Mouse (Mus musculus) neural tube, embryonic 15.5 days (tissue): ENCODE data around the gene Rex1bd. TPM values are rescaled to one million over a fixed set of nuclear protein-coding genes. Genes with fewer than 3 reads are reported as not detected.
"Not testable (repeated sequence)": the region's sequence is repeated elsewhere in the genome, so short reads cannot be mapped to it uniquely, and the experiment has no call there.

ENCODE experiments used
- ATAC-seq: fragments of 200-750 bp; cut with Nextera tagmentation; 2 replicates; pipeline ENCODE4 v1.8.0; 2017; ENCODE audit warnings: mild to moderate bottlenecking, moderate TSS enrichment, moderate library complexity; ENCODE audit not compliant: low FRiP score
- H3K27ac ChIP-seq: fragments of 300-500 bp; sonication (generic); replicated peaks from 2 replicates; pipeline ENCODE4 v1.5.1; 2015; ENCODE audit warnings: mild to moderate bottlenecking, inconsistent platforms
- H3K27me3 ChIP-seq: fragments of 300-500 bp; sonication (generic); replicated peaks from 2 replicates; pipeline ENCODE4 v1.6.1; 2015; ENCODE audit warnings: inconsistent platforms
- H3K36me3 ChIP-seq: fragments of 300-500 bp; sonication (generic); 2 replicates; pipeline ENCODE4 v1.6.1; 2015; ENCODE audit warnings: inconsistent platforms
- H3K4me1 ChIP-seq: fragments of 300-500 bp; sonication (generic); 2 replicates; pipeline ENCODE4 v1.6.1; 2015; ENCODE audit warnings: inconsistent platforms
- H3K4me2 ChIP-seq: fragments of 300-500 bp; sonication (generic); 2 replicates; pipeline ENCODE4 v1.6.1; 2015; ENCODE audit warnings: inconsistent platforms, mild to moderate bottlenecking, moderate library complexity
- H3K4me3 ChIP-seq: fragments of 300-500 bp; sonication (generic); replicated peaks from 2 replicates; pipeline ENCODE4 v1.5.1; 2015; ENCODE audit warnings: mild to moderate bottlenecking, inconsistent platforms
- H3K9ac ChIP-seq: fragments of 300-500 bp; sonication (generic); replicated peaks from 2 replicates; pipeline ENCODE4 v1.6.1; 2015; ENCODE audit warnings: mild to moderate bottlenecking, inconsistent platforms
- H3K9me3 ChIP-seq: fragments of 300-500 bp; sonication (generic); replicated peaks from 2 replicates; pipeline ENCODE4 v1.6.1; 2016; ENCODE audit warnings: inconsistent platforms
- WGBS: fragments of 180-500 bp; shearing (Covaris S2); methylation state at CpG from one replicate; pipeline ENCODE4 v1.1.7; 2015; ENCODE audit warnings: mixed read lengths; 5-methylcytosine and 5-hydroxymethylcytosine counted together
- polyA plus RNA-seq: library from polyadenylated mRNA; unstranded; fragments of >200 nt; fragmentation: Nextera tagmentation; extraction: Ambion mirVana; gene quantifications from 2 replicates; pipeline ENCODE4 v1.2.1, GENCODE M21; 2015

The Rex1bd gene
- polyA plus RNA-seq, 1 experiment from 2014 or later = 181 TPM

DNA sequence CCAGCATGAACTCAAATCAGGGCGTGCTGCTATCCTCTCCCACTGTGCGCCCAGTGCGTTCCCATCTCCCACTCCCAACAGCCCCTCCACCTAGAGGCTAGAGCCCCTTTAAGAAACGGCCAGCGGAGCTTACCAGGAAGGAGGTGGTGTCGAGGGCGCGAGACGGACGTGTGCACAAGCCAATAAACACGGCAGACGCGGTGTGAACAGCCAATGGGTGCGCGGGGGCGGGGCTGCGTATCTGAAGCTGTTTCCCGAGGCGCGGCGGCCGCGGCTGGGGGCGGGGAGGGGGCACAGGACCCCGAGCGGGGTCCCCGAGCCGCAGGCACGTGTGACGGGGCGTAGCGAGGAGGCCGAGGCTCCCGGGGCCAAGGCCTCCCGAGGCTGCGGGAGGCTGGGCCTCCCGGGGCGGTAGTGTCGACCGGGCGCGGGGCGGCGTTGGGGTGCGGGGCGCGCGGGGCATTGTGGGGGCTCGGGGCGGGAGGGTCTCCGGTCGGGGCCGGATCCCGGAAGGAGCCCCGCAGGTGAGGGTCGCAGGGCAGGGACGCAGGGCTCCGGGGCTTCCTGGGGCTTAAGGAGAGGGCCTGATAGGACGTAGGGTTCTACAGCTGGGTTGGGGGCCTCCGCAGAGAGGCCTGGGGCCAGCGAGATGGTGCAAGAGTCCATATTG is 21.1 kb upstream of the Rex1bd start, which contains the start of the genes Fkbp8 and Kxd1:
Gene Fkbp8 (plus strand): TSS at position 213 of the 670 bp plus-strand sequence.
Gene Kxd1 (minus strand): TSS at position 445 of the 670 bp plus-strand sequence.
- Histone ChIP-seq H3K4me2 (peak within 1 kb of the TSS; percentile 80), H3K9ac (peak within 1 kb of the TSS; percentile 93), H3K4me3 (peak within 1 kb of the TSS; percentile 80), H3K27me3 (no peaks in the 10 kb centered on the region), H3K27ac (peak within 1 kb of the TSS; percentile 92), H3K4me1 (peaks cover 41% of the 10 kb centered on the region), H3K9me3 (no peaks in the 10 kb centered on the region), H3K36me3 (peaks cover 27% of the 10 kb centered on the region)
- WGBS = 1% methylated on average over 61 of the region's 61 CpGs
- ATAC-seq = peak; percentile 94

DNA sequence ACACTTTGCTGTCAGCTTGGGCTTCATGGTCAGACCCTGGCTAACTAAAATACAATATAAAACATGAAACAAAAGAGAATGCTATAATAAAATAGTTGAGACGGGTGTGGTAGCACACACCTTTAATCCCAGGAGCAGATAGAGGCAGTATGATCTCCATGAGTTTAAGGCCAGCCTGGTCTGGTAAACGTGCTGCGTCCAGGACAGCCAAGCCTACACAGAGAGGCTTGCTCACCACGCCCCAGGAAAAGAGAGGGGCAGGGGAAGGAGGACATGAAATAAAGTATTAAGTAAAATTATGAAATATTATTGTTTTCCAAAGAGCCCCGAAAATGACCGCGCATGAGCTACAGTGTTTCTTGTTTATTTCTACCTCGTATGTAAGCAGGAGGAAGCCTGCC is 20.6 kb upstream of the Rex1bd start:
- peak overlapping the region; percentile 80 for H3K4me3 ChIP-seq
- no peaks in the 10 kb centered on the region for H3K9me3 ChIP-seq
- ATAC-seq = 0 out of 2 replicates have a peak, but pooled peaks have one; percentile 15
- no peaks in the 10 kb centered on the region for H3K27me3 ChIP-seq
- peak overlapping the region; percentile 93 for H3K9ac ChIP-seq
- peak overlapping the region; percentile 92 for H3K27ac ChIP-seq
- peaks cover 46% of the 10 kb centered on the region for H3K4me1 ChIP-seq
- peak overlapping the region; percentile 80 for H3K4me2 ChIP-seq
- peaks cover 22% of the 10 kb centered on the region for H3K36me3 ChIP-seq
- 2% methylated on average over 8 of the region's 8 CpGs for WGBS

DNA sequence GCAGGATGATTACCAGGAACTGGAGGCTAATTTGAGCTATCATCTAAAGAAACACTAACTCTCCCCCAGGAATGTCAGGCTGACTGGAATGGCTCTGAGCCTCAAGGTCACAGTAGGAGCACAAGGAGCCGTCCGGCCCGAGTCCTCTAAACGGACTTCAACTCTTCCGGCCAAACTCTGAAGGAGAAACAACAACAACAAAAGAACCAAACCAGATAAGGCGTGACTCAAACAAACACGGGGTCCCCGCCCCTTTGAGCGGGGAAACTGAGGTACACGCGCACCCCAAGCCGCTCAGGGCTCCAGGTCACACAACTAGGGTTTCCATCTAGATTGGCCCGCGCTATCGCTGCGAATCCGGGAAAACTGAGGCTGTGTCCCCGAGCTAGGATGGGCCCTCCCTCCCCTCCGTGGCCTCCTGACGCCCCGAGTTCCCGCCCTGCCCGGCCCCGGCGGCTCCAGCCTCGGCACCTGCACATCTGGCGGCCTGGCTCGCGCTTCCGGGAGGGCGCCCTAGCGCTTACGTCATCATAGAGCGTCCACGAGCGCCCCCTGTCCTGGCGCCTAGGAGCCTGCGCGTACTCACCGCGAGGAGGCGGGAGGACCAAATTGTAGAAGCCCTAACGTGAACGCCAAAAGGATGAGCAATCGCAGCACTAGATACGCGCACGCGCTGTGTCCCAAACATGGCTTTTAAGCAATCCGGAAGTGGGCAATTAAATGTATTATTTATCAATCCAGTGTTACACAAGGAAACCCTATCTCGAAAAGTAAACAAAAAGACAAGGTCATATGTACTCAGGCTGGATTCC is 16.2 kb upstream of the Rex1bd start:
- ATAC-seq = peak; percentile 86
- no peaks in the 10 kb centered on the region for H3K27me3 ChIP-seq
- peak overlapping the region; percentile 72 for H3K4me3 ChIP-seq
- H3K36me3 ChIP-seq = peaks cover 15% of the 10 kb centered on the region
- peak overlapping the region; percentile 90 for H3K27ac ChIP-seq
- WGBS = under 1% methylated on average over 48 of the region's 51 CpGs
- H3K4me2 ChIP-seq = peak overlapping the region; percentile 65
- peaks cover 28% of the 10 kb centered on the region for H3K4me1 ChIP-seq
- no peaks in the 10 kb centered on the region for H3K9me3 ChIP-seq
- H3K9ac ChIP-seq = peak overlapping the region; percentile 61

DNA sequence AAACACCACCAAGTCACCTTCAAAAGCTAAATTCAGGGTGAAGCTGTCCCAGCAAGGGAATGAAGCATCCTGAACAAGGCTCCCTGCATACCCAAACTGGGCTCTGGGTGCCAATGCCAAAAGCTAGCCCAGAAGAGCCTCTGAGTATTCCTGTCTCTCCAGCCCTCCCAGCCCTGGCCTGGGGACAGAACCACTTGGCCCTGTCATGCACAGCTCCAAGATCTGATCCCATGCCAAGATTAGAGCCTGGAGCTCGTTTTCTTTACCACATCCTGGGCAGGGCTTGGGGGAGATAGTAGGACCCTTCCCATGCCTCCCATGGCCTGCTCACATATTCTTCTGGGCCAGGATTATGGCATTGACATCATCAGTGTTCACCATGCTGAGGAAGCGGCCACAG is 13.1 kb upstream of the Rex1bd start:
- H3K9ac ChIP-seq = no peak overlapping the region
- 71% methylated on average over 2 of the region's 2 CpGs for WGBS
- no peaks in the 10 kb centered on the region for H3K9me3 ChIP-seq
- H3K4me3 ChIP-seq = no peak overlapping the region
- H3K4me2 ChIP-seq = no peak overlapping the region
- peaks cover 17% of the 10 kb centered on the region for H3K4me1 ChIP-seq
- no peak for ATAC-seq
- H3K27me3 ChIP-seq = no peaks in the 10 kb centered on the region
- peaks cover 25% of the 10 kb centered on the region for H3K36me3 ChIP-seq
- no peak overlapping the region for H3K27ac ChIP-seq

DNA sequence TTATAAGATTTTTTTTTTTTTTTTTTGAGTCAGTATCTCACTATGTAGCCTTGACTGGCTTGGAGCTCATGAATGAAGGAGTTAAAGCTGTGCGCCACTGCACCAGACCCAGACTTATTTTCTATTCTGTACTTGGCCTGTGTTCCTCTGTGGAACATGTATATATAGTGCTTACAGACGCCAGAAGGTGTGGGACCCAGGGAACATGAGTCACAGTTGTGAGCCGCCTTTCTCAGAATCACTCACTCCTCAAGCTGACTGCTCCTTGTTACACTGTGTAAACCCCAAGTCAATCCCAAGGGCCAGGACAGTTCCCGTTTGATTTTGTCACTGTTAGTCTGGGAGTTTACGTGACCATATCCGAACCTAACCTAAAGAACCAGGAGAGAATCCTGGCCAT is 12.5 kb upstream of the Rex1bd start:
- Histone ChIP-seq H3K27me3 (no peaks in the 10 kb centered on the region), H3K4me3 (no peak overlapping the region), H3K36me3 (peaks cover 30% of the 10 kb centered on the region), H3K4me1 (peaks cover 17% of the 10 kb centered on the region), H3K9ac (no peak overlapping the region), H3K27ac (no peak overlapping the region), H3K9me3 (no peaks in the 10 kb centered on the region), H3K4me2 (no peak overlapping the region)
- no peak for ATAC-seq
- 95% methylated on average over 6 of the region's 6 CpGs for WGBS

DNA sequence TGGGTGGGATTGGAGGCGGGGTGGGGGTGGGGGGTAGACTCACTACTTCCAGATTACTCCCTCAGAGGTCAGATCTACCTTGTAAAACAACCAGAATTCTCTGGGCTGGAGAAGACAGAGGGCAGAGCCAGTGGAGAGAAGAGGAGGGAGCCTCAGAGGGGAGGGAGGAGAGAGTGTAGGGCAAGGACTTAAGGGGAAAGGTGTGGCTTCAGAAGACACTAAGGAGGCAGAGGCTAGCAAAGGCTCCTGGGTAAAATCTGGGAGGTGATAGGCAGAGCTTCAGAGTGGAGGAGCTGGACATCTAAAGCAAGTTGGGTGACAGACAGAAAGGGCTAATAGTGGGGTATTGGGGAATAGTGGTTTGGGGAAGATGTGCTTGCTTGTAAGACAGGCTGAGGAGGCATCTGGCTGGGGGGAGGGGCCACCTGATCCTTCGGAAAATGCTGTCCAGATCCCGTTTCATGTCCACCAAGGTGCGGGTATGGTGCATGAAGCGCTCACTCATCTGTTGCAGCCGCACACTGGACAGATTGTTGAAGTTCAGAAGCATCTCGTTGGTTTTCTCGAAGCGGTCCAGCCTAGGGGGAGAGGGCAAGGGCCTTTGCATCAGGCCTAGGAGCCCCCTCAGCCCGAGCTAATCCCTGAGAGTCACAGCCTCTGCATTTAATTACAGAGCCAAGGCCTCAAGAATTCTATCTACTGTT is 11.5 kb upstream of the Rex1bd start:
- no peak overlapping the region for H3K4me3 ChIP-seq
- H3K27me3 ChIP-seq = no peaks in the 10 kb centered on the region
- no peak overlapping the region for H3K27ac ChIP-seq
- peaks cover 36% of the 10 kb centered on the region for H3K36me3 ChIP-seq
- no peak for ATAC-seq
- H3K9me3 ChIP-seq = no peaks in the 10 kb centered on the region
- no peak overlapping the region for H3K4me2 ChIP-seq
- WGBS = 84% methylated on average over 10 of the region's 10 CpGs
- H3K9ac ChIP-seq = no peak overlapping the region
- H3K4me1 ChIP-seq = peaks cover 9% of the 10 kb centered on the region

DNA sequence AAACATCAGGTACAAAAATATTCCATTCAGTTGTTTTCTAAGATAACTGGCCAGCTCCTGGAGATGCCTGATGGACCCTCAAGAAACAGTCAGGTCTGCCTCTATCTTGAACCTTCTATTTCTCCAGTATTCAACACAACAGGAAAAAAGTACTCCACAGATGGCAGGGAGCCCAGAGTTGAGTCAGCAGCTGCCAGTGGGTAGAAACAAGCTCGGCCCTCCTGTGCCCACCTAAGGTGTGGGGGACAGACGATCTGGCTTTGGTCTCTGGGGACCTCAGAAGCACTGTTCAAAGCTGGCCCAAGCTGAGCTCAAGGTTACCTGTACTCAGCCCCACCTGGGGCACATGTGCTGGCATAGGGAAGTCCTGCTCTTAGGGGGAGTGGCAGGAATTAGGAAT is 6.9 kb upstream of the Rex1bd start:
- Histone ChIP-seq H3K27me3 (no peaks in the 10 kb centered on the region), H3K4me3 (no peak overlapping the region), H3K27ac (no peak overlapping the region), H3K9me3 (no peaks in the 10 kb centered on the region), H3K4me2 (no peak overlapping the region), H3K4me1 (peaks cover 18% of the 10 kb centered on the region), H3K9ac (no peak overlapping the region), H3K36me3 (peaks cover 31% of the 10 kb centered on the region)
- WGBS = 61% methylated on average over 2 of the region's 2 CpGs
- ATAC-seq = no peak

DNA sequence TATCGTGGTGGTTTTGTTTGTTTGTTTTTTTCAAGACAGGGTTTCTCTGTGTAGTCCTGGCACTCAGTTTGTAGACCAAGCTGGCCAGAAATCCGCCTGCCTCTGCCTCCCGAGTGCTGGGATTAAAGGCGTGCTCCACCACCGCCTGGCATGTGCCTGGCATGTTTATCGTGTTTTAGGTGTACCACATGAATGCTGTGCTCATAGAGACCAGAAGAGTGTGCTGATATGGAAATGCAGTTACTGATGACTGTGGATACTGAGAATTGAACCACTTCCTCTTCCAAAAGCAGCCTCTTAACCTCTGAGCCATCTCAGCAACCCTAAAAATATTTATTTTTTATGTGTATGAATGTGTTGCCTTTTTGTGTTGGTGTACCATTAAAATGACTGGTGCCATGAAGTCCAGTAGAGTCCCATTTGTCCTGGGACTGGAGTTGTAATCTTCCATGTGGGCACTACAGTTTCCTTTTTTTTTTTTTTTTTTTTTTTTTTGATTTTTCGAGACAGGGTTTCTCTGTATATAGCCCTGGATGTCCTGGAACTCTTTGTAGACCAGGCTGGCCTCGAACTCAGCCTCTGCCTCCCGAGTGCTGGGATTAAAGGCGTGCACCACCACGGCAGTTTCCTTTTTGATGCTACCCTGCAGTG is 5.8 kb upstream of the Rex1bd start:
- Histone ChIP-seq H3K4me2 (no peak overlapping the region), H3K9ac (no peak overlapping the region), H3K4me1 (peaks cover 19% of the 10 kb centered on the region), H3K36me3 (peaks cover 32% of the 10 kb centered on the region), H3K27ac (no peak overlapping the region), H3K27me3 (no peaks in the 10 kb centered on the region), H3K9me3 (no peaks in the 10 kb centered on the region), H3K4me3 (no peak overlapping the region)
- WGBS = 97% methylated on average over 11 of the region's 11 CpGs
- ATAC-seq = no peak

DNA sequence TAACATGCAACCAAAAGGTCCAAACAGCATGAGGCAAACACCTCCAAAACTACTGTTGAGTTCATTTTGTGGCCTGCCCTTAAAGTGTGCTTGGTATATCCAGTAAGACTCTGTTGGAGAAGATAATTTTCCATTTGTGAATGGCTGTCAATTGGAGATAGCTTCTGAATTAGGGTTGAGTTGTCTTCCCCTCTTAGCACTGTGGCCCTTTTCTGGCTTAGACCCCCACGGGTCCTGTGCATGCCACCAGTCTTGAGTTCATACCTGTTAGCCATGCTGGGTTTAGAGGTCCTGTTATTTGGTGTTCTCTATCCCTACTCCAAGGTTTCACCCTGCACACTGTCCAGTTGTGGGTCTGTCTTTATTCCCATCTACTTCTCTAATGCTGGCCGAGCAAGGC is 5.2 kb upstream of the Rex1bd start:
- no peak overlapping the region for H3K9ac ChIP-seq
- H3K4me1 ChIP-seq = peaks cover 23% of the 10 kb centered on the region
- peaks cover 36% of the 10 kb centered on the region for H3K36me3 ChIP-seq
- no peak overlapping the region for H3K4me3 ChIP-seq
- no peak for ATAC-seq
- H3K9me3 ChIP-seq = no peaks in the 10 kb centered on the region
- no peak overlapping the region for H3K4me2 ChIP-seq
- no peak overlapping the region for H3K27ac ChIP-seq
- H3K27me3 ChIP-seq = no peaks in the 10 kb centered on the region
- WGBS = 95% methylated on average over 2 of the region's 2 CpGs

DNA sequence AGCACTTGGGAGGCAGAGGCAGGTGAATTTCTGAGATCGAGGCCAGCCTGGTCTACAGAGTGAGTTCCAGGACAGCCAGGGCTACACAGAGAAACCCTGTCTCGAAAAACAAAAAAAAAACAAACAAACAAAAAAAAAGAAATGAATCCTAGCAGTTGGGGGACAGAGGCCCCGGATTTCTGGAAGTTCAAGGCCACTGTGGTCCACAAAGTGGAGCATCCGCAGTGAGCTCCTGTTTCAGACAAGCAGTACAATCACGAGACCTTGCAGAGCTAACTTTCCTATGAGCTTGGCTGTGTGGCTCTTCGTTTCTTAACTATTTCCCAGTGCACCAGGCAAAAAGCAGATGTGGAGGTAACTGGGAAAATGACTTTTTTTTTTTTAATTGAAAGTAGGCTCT is 4.6 kb upstream of the Rex1bd start:
- 83% methylated on average over 6 of the region's 6 CpGs for WGBS

DNA sequence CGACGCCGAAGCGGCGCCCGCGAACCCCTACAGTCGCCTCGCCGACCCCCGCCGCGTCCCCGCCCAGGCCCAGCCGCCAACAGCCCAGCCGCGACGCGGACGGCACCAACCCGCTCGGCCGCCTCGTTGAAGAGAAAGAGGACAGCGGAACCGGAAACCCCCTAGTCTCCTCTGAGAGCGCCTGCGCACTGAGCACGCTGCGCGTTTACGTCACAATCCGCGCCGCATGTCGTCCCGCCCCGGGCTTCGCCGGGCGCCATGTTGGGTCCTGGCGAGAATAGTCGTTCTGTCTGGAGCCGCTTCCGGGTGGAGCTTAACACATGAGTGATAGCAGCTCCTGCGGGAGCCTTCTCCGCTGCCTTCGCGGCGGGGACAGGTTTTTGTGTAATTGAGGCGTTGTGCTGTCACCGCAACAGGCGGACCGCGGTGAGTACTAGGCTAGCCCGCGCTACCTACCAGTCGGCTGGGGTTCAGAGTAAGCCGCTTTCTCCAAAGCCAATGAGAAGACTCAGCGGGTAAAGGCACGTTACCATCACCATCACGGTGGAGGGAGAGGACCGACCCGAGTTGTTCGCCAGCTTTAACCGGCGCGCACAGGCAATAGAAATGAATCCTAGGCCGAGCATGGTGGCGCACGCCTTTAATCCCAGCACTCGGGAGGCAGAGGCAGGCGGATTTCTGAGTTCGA is 3.8 kb upstream of the Rex1bd start, which contains the start of gene Uba52:
Gene Uba52 (minus strand): TSS at position 574 of the 688 bp plus-strand sequence.
- H3K4me1 ChIP-seq = peaks cover 31% of the 10 kb centered on the region
- H3K9me3 ChIP-seq = no peaks in the 10 kb centered on the region
- peak within 1 kb of the TSS; percentile 98 for H3K4me2 ChIP-seq
- peak within 1 kb of the TSS; percentile 94 for H3K4me3 ChIP-seq
- ATAC-seq = peak; percentile 87
- peak within 1 kb of the TSS; percentile 97 for H3K27ac ChIP-seq
- no peaks in the 10 kb centered on the region for H3K27me3 ChIP-seq
- H3K9ac ChIP-seq = peak within 1 kb of the TSS; percentile 95
- WGBS = 1% methylated on average over 74 of the region's 74 CpGs
- H3K36me3 ChIP-seq = peaks cover 30% of the 10 kb centered on the region

More for the DNA sequence above, 4.6 kb upstream of the Rex1bd start:
- H3K27me3 ChIP-seq, ATAC-seq, H3K9me3 ChIP-seq: not testable (repeated sequence)
- Histone ChIP-seq H3K36me3 (peaks cover 30% of the 10 kb centered on the region), H3K4me2 (peak overlapping the region; percentile 98), H3K27ac (peak overlapping the region; percentile 97), H3K4me3 (peak overlapping the region; percentile 94), H3K4me1 (peaks cover 23% of the 10 kb centered on the region), H3K9ac (peak overlapping the region; percentile 95)
